Mouse (Mus musculus) left cerebral cortex, postnatal 36 days (tissue): ENCODE results near the gene Nras. TPM values are rescaled to one million over a fixed set of nuclear protein-coding genes. Genes with fewer than 3 reads are reported as not detected.
A peak's percentile ranks its signal among the peaks of the same experiment; 100 is the strongest.

ENCODE experiments used
- DNase-seq, 2 experiments: peaks; one replicate each; pipeline ENCODE4 v3.0.0; 2021 to 2022; ENCODE audit warnings: low spot score in 2 of 2, mixed read lengths in 1 of 2
- intact Hi-C: fragments of 180-260 bp; cut with DNase I; formaldehyde crosslinking; loops from one replicate; pipeline ENCODE4 v1.15.1; 2025
- total RNA-seq, 2 experiments: library from RNA; stranded (reverse); gene quantifications; 2 replicates each; pipeline ENCODE4 v1.2.3; 2021

The Nras gene
- total RNA-seq, 2 experiments from 2014 or later, result 68.0 to 83.4 TPM

DNA sequence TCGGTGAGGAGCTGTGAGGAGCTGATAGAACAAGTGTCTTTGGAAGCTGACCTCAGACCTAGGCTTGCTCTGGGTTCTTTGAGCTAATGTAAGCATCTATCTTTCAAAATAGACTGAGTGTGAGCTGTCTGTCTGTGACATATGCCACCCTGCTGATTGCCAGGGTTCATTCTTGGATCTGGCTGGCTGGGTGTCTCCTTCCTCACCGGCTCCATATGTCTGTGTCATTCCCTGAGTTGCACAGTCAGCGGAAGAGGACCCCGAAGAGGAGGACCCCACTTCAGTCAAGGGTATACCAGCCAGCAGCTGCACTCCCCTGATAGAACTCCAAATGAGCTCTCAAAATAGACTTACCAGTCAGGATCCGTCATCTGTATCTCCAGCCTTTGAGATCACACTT is 24.7 kb downstream of the Nras start:
- intact Hi-C loops, result no loop called here
- DNase-seq, result no peak

DNA sequence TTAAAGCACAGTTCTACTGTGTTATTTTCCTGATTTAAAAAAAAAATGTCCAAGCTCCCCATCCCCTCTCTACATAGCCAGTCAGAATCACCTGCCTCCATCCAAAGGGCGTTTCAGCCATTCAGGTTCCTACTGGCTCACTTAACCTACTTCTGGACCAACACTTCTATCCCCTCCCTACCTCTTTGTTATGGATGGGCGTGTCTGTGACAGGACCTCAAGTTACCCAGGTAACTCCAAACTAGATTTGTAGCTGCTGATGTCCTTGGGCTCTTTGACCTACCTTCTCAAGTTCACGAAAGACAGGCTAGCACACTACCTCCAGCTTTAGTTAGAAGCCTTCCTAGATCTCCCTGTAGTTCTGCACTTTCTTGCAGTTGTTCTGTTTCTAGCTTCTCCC is 27.9 kb downstream of the Nras start:
- intact Hi-C loops, result no loop called here
- no peak for DNase-seq

DNA sequence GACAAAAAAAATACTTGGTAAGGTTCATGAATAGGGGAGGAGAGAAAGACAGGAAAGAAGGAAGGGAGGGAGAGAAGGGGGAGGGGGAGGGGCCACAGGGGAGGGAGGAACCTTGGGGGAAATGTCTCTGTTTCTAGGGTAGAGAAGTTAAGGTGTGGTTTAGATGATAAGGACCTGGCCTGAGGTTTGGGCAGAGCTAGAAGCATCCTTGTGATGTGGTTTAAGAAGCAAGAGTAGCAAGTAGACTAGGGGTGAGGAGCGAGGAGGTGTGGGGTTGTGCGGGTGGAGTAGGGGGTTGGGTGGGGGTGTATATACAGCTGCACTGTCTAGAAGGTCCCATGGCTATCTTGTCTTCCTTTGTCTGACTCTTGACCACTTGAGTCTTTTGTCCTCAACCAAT is 33.7 kb downstream of the Nras start:
- DNase-seq, result no peak
- intact Hi-C loops, result no loop called here

DNA sequence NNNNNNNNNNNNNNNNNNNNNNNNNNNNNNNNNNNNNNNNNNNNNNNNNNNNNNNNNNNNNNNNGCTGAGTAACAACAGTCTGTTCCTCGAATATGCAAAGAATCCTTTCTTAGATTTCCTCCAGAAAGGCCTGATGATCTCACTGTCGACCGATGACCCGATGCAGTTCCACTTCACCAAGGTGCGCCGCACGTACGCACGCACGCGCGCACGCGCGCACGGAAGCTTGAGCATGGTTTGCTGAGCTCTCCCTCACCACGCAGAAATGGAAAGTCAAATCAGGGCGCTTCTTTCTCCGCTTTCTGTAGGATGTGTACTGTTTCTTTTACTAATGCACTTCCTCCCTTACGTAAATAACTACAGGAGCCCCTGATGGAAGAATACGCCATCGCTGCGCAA is 40.6 kb downstream of the Nras start:
- intact Hi-C loops, result no loop called here
- no peak for DNase-seq

DNA sequence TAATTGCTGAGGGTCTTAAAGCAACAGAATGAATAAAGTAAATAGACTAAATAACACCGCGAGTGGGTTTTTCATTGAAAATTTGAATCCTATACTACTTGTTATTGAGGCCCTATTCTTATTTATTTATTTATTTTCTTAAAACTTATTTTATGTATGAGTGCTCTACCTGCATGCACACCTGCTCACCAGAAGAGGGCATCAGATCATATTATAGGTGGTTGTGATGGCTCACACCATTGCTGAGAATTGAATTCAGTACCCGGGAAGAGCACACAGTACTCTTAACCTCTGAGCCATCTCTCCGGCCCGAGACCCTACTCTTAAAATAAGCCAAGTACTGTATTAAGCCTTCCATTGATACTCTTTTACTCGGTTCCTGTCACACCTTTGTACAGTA is 41.6 kb downstream of the Nras start:
- DNase-seq, result no peak
- intact Hi-C loops, result loop anchor here (5.0 kb wide), 1 partner anchor 43 kb away; no protein-coding TSS in a partner anchor

DNA sequence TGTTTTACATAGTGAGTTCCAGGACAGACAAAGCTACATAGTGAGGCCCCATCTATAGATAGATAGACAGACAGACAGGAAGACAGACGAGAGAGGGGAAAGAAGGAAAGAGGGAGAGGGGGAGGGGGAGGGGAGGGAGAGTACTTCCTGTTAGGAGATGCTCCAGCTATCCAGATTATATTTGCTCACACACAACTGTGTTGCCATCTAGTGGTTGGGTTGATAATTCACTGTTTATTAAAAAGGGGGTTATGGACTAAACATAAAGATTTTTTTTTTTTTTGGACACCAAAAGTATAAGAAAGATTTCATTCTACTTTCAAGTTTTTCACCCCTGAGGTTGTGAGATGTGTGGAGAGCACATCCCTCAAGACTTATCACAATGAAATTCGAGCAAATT is 42.6 kb downstream of the Nras start:
- DNase-seq, result no peak
- intact Hi-C loops, result loop anchor here (5.0 kb wide), 1 partner anchor 42 kb away; no protein-coding TSS in a partner anchor

DNA sequence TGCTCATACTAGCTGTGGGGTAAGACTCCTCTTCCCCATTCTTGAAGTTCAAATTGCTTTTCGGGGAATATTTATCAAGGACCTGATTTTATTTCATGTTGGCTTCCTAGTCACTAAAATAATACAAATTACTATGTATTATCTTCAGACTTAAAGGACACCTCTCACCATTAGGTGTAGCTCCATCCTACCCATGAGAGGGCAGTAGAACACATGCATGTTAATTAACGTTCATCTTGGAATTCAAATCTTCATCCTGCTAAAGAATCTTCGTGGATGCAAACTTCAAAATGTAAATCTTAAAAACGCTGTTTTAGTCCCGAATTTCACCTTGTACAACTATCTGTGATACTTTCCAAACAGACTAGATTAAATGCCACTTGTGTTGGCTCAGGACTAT is 43.1 kb downstream of the Nras start:
- intact Hi-C loops, result loop anchor here (5.0 kb wide), 1 partner anchor 41 kb away; no protein-coding TSS in a partner anchor
- no peak for DNase-seq

DNA sequence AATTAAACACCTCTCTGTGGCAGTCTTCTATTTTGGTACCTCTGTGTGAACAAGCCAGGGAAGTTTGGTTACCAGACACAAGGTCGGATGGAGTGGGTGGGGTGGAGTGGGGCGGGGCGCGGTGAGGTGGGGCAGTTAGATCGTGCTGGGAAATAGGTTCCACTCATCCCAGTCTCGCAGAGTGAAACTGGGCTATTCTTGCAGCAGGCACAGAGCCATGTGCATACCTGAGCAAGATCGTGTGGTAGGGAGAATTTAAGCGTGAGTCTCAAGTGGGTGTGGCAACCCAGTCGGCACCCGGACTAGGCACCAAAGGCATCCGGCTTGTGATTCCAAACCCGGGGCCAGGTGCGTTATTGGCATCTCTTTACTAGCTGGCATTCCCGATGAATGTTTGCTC is 43.8 kb downstream of the Nras start:
- intact Hi-C loops, result loop anchor here (2.0 to 5.0 kb wide), 2 partner anchors 40 to 67 kb away; no protein-coding TSS in a partner anchor

DNA sequence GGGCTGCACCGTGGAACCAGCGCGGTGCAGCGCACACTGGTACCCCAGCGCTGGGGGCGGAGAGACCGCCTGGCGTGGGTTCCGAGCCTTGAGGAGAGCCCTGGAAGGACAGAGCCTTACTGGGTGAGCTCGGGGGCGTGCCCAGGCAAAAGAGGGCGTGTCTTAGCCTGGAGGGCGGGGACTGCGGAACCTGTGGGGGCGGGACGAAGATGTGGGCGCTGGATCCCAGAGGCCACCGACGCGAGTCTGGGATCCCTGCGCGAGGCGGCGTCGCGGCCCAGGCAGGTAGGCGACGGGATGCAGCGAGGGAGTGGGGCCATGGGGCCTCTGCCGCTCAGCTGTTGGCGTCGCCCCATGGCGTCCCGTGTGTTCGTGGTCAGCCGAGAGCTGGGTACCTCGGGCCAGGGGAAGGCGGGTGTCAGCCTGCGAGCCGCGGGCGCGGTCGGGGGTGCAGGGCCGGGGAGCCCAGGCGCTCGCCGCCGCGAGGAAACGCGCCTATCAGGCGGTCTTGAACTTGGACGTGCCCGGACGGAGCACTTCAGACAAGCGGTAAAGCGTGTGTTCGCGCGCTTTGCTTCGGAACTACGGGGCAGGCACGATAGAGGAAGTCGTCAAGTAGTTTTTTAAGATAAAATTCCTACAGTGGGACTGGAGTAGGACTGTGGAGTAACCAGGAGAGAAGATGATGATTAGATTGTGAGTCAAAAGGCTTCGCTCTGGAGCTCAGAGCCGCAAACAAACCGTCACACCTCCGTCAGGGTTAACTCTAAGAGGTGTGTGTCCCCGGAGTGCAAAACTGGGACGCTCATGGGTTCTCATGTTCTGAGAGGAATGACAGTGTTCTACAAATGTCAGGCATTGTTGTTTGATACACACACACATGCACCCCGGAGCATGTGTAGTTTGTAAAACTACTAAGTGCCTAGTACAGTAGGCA is 44.6 kb downstream of the Nras start, which contains the start of gene Dennd2c:
Dennd2c (plus strand) TSS at position 151 of the 937 bp plus-strand sequence.
- intact Hi-C loops, result loop anchor here (2.0 to 5.0 kb wide), 2 partner anchors 40 to 66 kb away; no protein-coding TSS in a partner anchor
- peak; percentile 58 to 68 for DNase-seq

More for the DNA sequence above, 43.8 kb downstream of the Nras start:
- DNase-seq, result peak in 1 of 2 experiments; percentile 9

DNA sequence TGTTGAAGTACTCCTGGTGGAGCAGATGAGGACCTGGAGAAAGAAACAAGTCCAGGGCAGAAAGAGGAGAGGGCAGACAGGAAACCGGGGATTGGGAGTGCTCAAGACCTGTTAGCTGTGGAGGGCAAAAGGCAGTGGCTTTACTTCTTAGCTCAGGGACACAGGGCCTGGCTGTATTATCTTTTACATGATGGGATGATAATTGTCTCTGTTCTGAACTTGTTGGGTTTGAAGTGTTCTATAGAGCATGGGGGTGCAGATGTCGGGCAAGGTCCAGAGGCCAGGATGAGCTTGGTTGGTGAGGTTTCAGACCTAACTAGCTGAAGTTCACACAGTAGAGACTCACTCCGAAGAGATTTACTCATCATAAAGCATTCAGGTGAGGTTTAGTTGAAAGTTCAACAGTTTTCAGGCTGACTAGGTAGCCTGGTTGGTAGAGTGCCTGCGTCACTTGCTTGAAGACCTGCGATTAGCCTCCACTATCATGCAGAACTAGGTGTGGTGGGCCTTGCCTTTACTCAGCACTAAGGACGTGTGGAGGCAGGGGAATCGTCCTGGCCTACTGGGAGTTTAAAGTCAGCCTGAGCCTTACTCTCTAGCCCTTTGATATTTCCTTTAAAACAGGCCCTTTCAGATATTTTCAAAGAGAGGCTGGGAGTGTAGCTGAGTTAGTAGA is 49.6 kb downstream of the Nras start:
- intact Hi-C loops, result no loop called here
- no peak for DNase-seq

DNA sequence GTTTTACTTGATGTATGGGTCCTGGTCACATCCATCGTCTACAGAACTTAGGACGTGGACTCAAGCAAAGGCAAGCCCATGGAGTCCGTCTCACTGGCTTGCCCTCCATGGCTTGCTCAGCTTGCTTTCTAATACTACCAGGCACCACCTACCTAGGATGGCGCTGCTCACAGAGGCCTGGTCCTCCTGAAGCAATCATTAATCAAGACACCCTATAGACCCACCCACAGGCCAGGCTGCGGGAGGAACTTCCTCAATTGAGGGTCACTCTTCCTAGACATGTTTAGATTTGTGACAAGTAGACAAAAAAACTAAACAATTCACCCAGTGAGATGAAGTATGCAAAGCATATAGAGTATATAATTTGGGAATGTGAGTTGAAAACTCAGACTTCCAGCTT is 54.1 kb downstream of the Nras start:
- no peak for DNase-seq
- intact Hi-C loops, result no loop called here

Other genes with a start within 250 kb of the Nras start
- gene Sycp1, start 122.2 kb upstream of the Nras start, total RNA-seq, result not detected
- gene Nr1h5, start 94.2 kb upstream of the Nras start, total RNA-seq, result not detected
- gene Sike1, start 62.6 kb upstream of the Nras start, total RNA-seq, result 10 to 100 TPM; 60.9 to 72.9 TPM
- 100 to 1,000 TPM; 233 to 247 TPM for gene Csde1, start 37.9 kb upstream of the Nras start, total RNA-seq
- not detected for gene Ampd1, start 15.7 kb downstream of the Nras start, total RNA-seq
- gene Dennd2c, start 44.3 kb downstream of the Nras start, total RNA-seq, result under 1 TPM; 0.39 to 0.45 TPM
- 10 to 100 TPM; 67.6 to 79.7 TPM for gene Bcas2, start 113.4 kb downstream of the Nras start, total RNA-seq
- 10 to 100 TPM; 48.2 to 59.1 TPM for gene Trim33, start 221.0 kb downstream of the Nras start, total RNA-seq